Mouse (Mus musculus): ENCODE measurements around the gene Cxcl16.

DNA sequence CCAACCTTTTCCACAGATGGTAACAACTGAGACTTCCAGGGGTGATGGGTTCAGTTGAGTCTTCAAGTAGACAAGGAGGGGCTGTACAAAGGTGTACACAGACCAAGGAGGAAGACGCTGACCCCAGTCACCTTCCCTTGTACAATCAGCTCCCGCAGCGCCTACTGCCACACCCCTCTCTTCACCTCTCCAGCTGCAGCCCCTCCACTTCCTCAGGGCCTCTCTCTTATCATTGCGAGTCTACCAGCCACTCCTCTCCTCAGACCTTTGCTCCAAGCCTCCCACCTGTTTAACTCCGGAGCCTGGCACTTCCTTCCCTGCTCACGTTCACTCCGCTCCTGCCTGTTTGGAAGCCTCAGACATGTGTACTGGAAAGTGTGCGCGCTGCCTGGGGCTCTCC is 45.2 kb upstream of the Cxcl16 start, which contains the start of gene Tm4sf5:
- TF ChIP-seq CTCF (IDR thresholded peaks at IDR 0.05; ENCODE audit: borderline replicate concordance, insufficient read depth, low read depth, low read length): no peak
- no peak for TF ChIP-seq POLR2A (IDR thresholded peaks at IDR 0.05; ENCODE audit: borderline replicate concordance, insufficient read depth, low read length)

Data from cerebellum, adult 2 months (tissue).